Mouse (Mus musculus): ENCODE results near the gene Tmprss12. TPM values are rescaled to one million over a fixed set of nuclear protein-coding genes. Genes with fewer than 3 reads are reported as not detected.

Tmprss12 gene
- not detected in 2 replicates for polyA plus RNA-seq (2014; fragmentation: Nextera tagmentation; extraction: Ambion mirVana)

DNA sequence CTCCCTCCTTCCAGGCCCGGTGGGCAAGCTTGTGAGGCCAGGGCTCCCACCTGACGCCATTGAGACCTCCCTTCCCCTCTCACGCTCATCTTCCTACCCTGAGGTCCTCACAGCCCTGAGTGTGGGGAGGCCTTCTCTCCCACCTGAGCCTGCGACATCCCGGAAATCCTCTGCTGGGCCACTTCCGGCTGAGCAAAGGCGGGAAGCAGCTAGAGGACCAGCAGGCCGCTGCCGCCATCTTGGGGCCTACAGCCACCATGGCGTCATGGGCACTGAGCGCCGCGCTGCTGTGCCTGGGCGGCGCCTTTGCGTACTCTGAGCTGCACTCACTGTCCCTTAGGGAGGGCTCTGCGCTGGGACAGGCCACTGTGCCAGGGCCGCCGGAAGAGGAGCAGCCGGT lies at the start of gene Tmprss12:
TSS of gene Tmprss12 (plus strand) at position 212 of the 400 bp plus-strand sequence.
- Histone ChIP-seq H3K9ac (replicated peaks; ENCODE audit: low read length) (no peak within 1 kb of the TSS), H3K9me3 (ENCODE audit: control insufficient read depth, low read length) (no peaks in the 10 kb centered on the region), H3K4me2 (ENCODE audit: low read length) (no peak within 1 kb of the TSS), H3K27ac (replicated peaks; ENCODE audit: low read depth, low read length) (no peak within 1 kb of the TSS), H3K4me3 (replicated peaks; ENCODE audit: low read depth, low read length) (no peak within 1 kb of the TSS), H3K27me3 (ENCODE audit: control insufficient read depth, insufficient read depth, low read length) (no peaks in the 10 kb centered on the region), H3K4me1 (ENCODE audit: control insufficient read depth, insufficient read depth, low read length) (no peaks in the 10 kb centered on the region), H3K36me3 (ENCODE audit: control insufficient read depth, insufficient read depth, low read length) (no peaks in the 10 kb centered on the region)
- ATAC-seq (ENCODE audit: low FRiP score, low TSS enrichment) (no peak), DNase-seq (no peak)
- 98% methylated on average over 20 of the region's 20 CpGs for WGBS

GRCm38 (mm10) chr15:100231616-100232525 lies 48.8 kb upstream of the Tmprss12 start:
- DNase-seq (no peak), ATAC-seq (ENCODE audit: low FRiP score, low TSS enrichment) (no peak)
- H3K27me3 ChIP-seq (ENCODE audit: control insufficient read depth, insufficient read depth, low read length): no peaks in the 10 kb centered on the region
- no peak overlapping the region for H3K27ac ChIP-seq (replicated peaks; ENCODE audit: low read depth, low read length)
- H3K9ac ChIP-seq (replicated peaks; ENCODE audit: low read length): no peak overlapping the region
- H3K4me1 ChIP-seq (ENCODE audit: control insufficient read depth, insufficient read depth, low read length): peaks cover 11% of the 10 kb centered on the region
- no peak overlapping the region for H3K4me3 ChIP-seq (replicated peaks; ENCODE audit: low read depth, low read length)
- no peaks in the 10 kb centered on the region for H3K9me3 ChIP-seq (ENCODE audit: control insufficient read depth, low read length)
- no peak overlapping the region for H3K4me2 ChIP-seq (ENCODE audit: low read length)
- WGBS: 95% methylated on average over 14 of the region's 14 CpGs
- peaks cover 30% of the 10 kb centered on the region for H3K36me3 ChIP-seq (ENCODE audit: control insufficient read depth, insufficient read depth, low read length)

DNA sequence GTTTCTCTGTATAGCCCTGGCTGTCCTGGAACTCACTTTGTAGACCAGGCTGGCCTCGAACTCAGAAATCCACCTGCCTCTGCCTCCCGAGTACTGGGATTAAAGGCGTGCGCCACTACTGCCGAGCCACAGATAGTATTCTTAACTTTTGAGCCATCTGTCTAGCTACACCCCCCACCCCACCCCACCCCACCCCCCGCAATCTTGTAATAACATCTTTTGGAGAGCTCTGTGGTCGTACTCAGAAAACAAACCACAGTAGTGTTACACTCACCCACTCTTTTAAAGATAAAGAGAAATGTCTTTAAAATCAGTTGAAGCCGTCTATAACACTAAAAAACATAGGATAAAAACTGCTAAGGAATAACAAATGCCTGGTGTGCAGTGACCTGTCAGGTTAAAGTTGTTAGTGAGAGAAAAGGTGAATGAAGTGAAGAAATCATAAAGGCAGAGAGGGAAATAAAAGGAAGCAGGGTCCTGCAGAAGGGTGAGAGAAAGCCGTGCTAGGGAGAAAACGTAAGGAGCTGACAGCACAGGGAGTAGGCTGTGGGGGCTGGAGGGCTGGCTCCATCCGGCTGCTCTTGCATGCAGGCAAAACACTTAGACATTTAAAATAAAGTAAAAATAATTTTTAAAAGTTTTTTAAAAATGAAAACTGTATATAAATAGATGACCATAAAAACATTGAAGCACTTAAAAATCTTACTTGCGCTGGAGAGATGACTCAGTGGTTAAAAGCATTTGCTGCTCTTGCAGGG lies 45.2 kb upstream of the Tmprss12 start:
- Histone ChIP-seq H3K27ac (replicated peaks; ENCODE audit: low read depth, low read length) (no peak overlapping the region), H3K36me3 (ENCODE audit: control insufficient read depth, insufficient read depth, low read length) (peaks cover 56% of the 10 kb centered on the region), H3K9me3 (ENCODE audit: control insufficient read depth, low read length) (no peaks in the 10 kb centered on the region), H3K4me3 (replicated peaks; ENCODE audit: low read depth, low read length) (no peak overlapping the region), H3K4me1 (ENCODE audit: control insufficient read depth, insufficient read depth, low read length) (no peaks in the 10 kb centered on the region), H3K4me2 (ENCODE audit: low read length) (no peak overlapping the region), H3K9ac (replicated peaks; ENCODE audit: low read length) (no peak overlapping the region), H3K27me3 (ENCODE audit: control insufficient read depth, insufficient read depth, low read length) (no peaks in the 10 kb centered on the region)
- ATAC-seq (ENCODE audit: low FRiP score, low TSS enrichment) (no peak), DNase-seq (no peak)
- WGBS: 93% methylated on average over 12 of the region's 12 CpGs

- H3K9ac ChIP-seq (replicated peaks; ENCODE audit: low read length): no peak overlapping the region
- H3K36me3 ChIP-seq (ENCODE audit: control insufficient read depth, insufficient read depth, low read length): peaks cover 69% of the 10 kb centered on the region
- no peak overlapping the region for H3K4me2 ChIP-seq (ENCODE audit: low read length)
- no peaks in the 10 kb centered on the region for H3K4me1 ChIP-seq (ENCODE audit: control insufficient read depth, insufficient read depth, low read length)
- ATAC-seq (ENCODE audit: low FRiP score, low TSS enrichment): no peak
- no peaks in the 10 kb centered on the region for H3K9me3 ChIP-seq (ENCODE audit: control insufficient read depth, low read length)
- H3K27me3 ChIP-seq (ENCODE audit: control insufficient read depth, insufficient read depth, low read length): no peaks in the 10 kb centered on the region
- WGBS: 92% methylated on average over 6 of the region's 6 CpGs
- no peak for DNase-seq
- H3K4me3 ChIP-seq (replicated peaks; ENCODE audit: low read depth, low read length): no peak overlapping the region
- H3K27ac ChIP-seq (replicated peaks; ENCODE audit: low read depth, low read length): no peak overlapping the region
Observed at GRCm38 (mm10) chr15:100236952-100237351, 43.7 kb upstream of the Tmprss12 start.

DNA sequence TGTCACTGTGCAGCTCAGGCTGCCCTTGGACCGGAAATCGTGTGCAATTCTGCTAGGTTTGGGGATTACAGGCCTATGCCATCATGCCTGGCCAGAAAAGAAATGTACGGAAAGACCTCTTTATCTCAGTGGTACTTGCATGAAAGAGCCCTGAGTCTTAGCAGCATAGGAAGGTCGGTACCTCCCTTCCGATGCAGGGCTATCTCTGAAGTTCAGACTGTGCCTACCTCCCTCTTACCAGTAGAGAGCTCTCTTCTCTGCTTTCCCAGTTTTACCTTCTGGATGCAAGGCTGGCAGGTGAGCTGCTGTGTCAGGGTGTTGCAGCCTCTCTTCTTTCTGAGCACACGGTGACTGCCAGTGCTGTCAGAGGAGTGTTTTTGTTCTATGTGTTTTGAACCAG lies 38.9 kb upstream of the Tmprss12 start:
- H3K9ac ChIP-seq (replicated peaks; ENCODE audit: low read length): no peak overlapping the region
- no peaks in the 10 kb centered on the region for H3K9me3 ChIP-seq (ENCODE audit: control insufficient read depth, low read length)
- DNase-seq (no peak), ATAC-seq (ENCODE audit: low FRiP score, low TSS enrichment) (no peak)
- H3K4me1 ChIP-seq (ENCODE audit: control insufficient read depth, insufficient read depth, low read length): no peaks in the 10 kb centered on the region
- H3K4me2 ChIP-seq (ENCODE audit: low read length): no peak overlapping the region
- peaks cover 68% of the 10 kb centered on the region for H3K36me3 ChIP-seq (ENCODE audit: control insufficient read depth, insufficient read depth, low read length)
- 93% methylated on average over 6 of the region's 6 CpGs for WGBS
- no peak overlapping the region for H3K4me3 ChIP-seq (replicated peaks; ENCODE audit: low read depth, low read length)
- no peak overlapping the region for H3K27ac ChIP-seq (replicated peaks; ENCODE audit: low read depth, low read length)
- H3K27me3 ChIP-seq (ENCODE audit: control insufficient read depth, insufficient read depth, low read length): no peaks in the 10 kb centered on the region

DNA sequence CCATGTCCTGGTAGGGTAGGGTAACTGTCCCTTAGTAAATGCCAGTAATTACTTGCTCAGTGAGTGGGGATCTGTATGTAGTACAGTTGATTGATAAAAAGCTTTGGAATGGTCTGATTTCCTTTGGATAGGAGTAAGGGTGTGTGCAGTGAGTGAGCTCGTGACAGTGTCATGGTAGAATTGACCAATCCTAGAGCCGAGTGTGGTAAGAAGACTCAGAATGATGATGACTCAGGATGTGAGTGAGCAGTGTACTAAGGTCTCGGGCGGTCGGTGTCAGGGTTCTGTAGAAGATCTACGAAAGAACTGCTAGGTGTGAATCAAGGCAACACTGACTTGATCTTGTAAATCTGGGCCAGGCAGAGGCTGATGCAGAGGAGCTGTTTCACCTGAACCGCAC lies 34.7 kb upstream of the Tmprss12 start:
- H3K9ac ChIP-seq (replicated peaks; ENCODE audit: low read length): no peak overlapping the region
- H3K27ac ChIP-seq (replicated peaks; ENCODE audit: low read depth, low read length): no peak overlapping the region
- DNase-seq (no peak), ATAC-seq (ENCODE audit: low FRiP score, low TSS enrichment) (no peak)
- no peaks in the 10 kb centered on the region for H3K27me3 ChIP-seq (ENCODE audit: control insufficient read depth, insufficient read depth, low read length)
- WGBS: 97% methylated on average over 7 of the region's 7 CpGs
- H3K4me1 ChIP-seq (ENCODE audit: control insufficient read depth, insufficient read depth, low read length): no peaks in the 10 kb centered on the region
- H3K9me3 ChIP-seq (ENCODE audit: control insufficient read depth, low read length): no peaks in the 10 kb centered on the region
- H3K4me2 ChIP-seq (ENCODE audit: low read length): no peak overlapping the region
- peaks cover 78% of the 10 kb centered on the region for H3K36me3 ChIP-seq (ENCODE audit: control insufficient read depth, insufficient read depth, low read length)
- no peak overlapping the region for H3K4me3 ChIP-seq (replicated peaks; ENCODE audit: low read depth, low read length)

DNA sequence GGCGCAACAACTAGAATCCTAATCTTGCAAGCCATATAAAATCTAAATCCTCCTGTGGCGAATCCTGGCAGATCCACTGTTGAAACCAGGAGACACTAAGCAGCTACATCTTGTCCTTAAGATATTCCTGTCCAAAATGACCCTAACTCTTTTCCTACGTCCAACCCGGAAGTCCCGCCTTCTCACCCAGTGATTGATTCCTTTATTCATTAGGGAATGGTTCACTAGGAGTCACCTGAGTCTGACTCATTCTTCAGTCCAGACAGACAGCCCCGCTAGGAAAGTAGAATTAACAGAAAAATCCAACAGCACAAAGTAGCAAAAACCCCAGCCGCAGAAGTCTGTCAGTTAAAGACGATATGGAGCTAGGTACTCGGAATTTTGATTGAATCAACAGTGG lies 33.3 kb upstream of the Tmprss12 start:
- Histone ChIP-seq H3K4me1 (ENCODE audit: control insufficient read depth, insufficient read depth, low read length) (no peaks in the 10 kb centered on the region), H3K27ac (replicated peaks; ENCODE audit: low read depth, low read length) (no peak overlapping the region), H3K9ac (replicated peaks; ENCODE audit: low read length) (no peak overlapping the region), H3K36me3 (ENCODE audit: control insufficient read depth, insufficient read depth, low read length) (peaks cover 81% of the 10 kb centered on the region), H3K9me3 (ENCODE audit: control insufficient read depth, low read length) (no peaks in the 10 kb centered on the region), H3K4me2 (ENCODE audit: low read length) (no peak overlapping the region), H3K27me3 (ENCODE audit: control insufficient read depth, insufficient read depth, low read length) (no peaks in the 10 kb centered on the region), H3K4me3 (replicated peaks; ENCODE audit: low read depth, low read length) (no peak overlapping the region)
- ATAC-seq (ENCODE audit: low FRiP score, low TSS enrichment): no peak
- no peak for DNase-seq
- 95% methylated on average over 9 of the region's 9 CpGs for WGBS

DNA sequence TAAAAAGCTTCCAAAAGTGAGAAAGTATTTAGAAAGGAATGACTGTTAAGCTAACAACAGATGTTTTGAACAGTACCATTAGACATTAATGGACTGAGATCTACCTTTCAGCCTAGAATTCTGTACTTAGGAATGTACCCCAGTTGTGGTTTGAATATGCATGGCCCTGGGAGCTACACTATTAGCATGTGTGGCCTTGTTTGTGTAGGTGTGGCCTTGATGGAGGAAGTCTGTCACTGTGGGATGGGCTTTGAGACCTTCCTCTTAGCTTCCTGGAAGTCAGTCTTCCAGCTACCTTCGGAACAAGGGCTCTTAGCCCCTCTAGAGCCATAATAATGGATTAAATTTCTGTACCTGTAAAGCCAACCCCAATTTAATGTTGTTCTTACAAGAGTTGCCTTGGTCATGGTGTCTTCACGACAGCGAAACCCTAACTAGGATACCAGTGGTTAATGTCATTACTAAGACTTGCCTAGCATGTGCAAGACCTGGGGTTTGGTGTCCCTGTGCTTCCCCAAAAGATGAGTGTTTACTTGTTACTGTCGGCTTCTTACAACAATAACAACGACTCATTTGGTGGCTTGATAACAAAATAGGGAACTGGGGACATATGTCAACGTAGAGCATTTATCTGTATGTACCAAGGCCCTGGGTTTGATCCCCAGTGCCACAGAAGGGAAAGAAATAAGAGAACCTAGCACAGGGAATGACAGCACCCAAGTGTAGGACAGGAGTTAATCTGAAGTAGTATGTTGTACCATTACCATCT lies 31.8 kb upstream of the Tmprss12 start:
- Histone ChIP-seq H3K9me3 (ENCODE audit: control insufficient read depth, low read length) (no peaks in the 10 kb centered on the region), H3K4me3 (replicated peaks; ENCODE audit: low read depth, low read length) (no peak overlapping the region), H3K4me2 (ENCODE audit: low read length) (no peak overlapping the region), H3K36me3 (ENCODE audit: control insufficient read depth, insufficient read depth, low read length) (peaks cover 89% of the 10 kb centered on the region), H3K27me3 (ENCODE audit: control insufficient read depth, insufficient read depth, low read length) (no peaks in the 10 kb centered on the region), H3K27ac (replicated peaks; ENCODE audit: low read depth, low read length) (no peak overlapping the region), H3K9ac (replicated peaks; ENCODE audit: low read length) (no peak overlapping the region), H3K4me1 (ENCODE audit: control insufficient read depth, insufficient read depth, low read length) (no peaks in the 10 kb centered on the region)
- ATAC-seq (ENCODE audit: low FRiP score, low TSS enrichment): no peak
- DNase-seq: no peak
- WGBS: 97% methylated on average over 6 of the region's 6 CpGs
